Mouse (Mus musculus) layer of hippocampus, adult 18-20 months (tissue): ENCODE results near the gene Ccdc7a. TPM values are rescaled to one million over a fixed set of nuclear protein-coding genes. Genes with fewer than 3 reads are reported as not detected.
"Not testable (repeated sequence)": the region's sequence is repeated elsewhere in the genome, so short reads cannot be mapped to it uniquely, and the experiment has no call there.

Experiments
- DNase-seq, 2 experiments: peaks; one replicate each; pipeline ENCODE4 v3.0.0; 2022; ENCODE audit warnings: low spot score in 2 of 2
- long read RNA-seq: library from polyadenylated mRNA; stranded (forward); transcript quantifications from one replicate; pipeline ENCODE4 v2.0.0, GENCODE M21; 2021
- total RNA-seq, 2 experiments: library from RNA; stranded (reverse); gene quantifications; 2 replicates each; pipeline ENCODE4 v1.2.3; 2021

The Ccdc7a gene
- not detected for total RNA-seq
- long read RNA-seq = 0 reads

GRCm38 (mm10) chr8:129065417-129065816 lies at the start of gene Ccdc7a:
Gene Ccdc7a, minus strand, starts transcription at chr8:129065517.
- not testable (repeated sequence) for DNase-seq

DNA sequence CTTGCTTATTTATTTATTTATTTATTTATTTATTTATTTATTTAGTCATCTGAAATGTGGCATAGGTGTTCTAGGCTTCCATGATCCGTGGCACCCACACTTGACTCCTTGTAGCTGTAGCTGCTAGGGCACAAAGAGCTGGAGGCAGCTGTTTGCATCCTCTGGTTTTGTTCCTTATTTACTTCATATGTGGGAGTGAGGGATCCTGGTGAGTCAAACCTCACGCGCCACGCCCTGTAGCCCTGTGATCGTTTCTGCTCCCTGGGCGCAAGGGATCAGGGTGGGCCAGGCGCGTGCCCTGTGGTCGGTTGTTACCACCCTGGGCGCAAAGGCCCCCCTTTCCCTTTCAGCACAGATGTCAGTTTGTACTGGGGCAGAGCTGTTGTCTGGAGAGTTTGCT lies 1.5 kb upstream of the Ccdc7a start, which contains the start of gene Ccdc7b:
Gene Ccdc7b (plus strand): TSS at position 301 of the 400 bp plus-strand sequence.
- not testable (repeated sequence) for DNase-seq

DNA sequence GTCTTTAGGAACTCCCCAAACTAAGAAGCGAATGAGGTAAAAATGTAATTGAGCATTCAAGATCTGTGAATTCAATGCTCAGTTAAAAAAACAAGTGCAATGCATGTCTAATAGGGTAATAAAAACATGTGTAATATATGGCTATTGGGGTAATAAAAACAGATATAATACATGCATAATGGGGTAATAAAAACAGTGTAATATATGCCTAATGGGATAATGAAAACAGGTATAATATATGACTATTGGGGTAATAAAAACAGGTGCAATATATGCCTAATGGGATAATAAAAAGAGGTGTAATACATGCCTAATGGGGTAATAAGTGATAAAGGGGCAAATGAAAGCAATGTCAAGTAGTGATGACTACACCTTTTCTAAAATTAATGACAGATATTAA lies 73.9 kb downstream of the Ccdc7a start:
- no peak for DNase-seq

DNA sequence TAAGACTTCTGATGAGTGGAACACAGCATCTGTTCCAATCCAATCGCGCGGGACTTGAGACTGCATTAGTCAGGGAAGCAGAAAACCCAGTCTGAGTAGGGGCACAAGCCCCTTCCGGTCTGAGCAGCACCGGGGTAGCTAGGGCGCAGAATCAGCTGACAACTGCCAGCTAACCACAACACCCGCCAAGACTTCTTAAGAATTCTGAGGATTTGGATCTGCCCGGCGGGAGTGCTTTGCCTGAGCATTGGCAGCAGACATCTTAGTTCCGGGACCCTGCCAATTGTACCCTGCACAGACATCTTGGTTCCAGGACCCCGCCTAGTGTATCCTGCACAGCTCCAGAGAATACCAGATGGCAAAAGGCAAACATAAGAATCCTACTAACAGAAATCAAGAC lies 116.4 kb downstream of the Ccdc7a start:
- not testable (repeated sequence) for DNase-seq

DNA sequence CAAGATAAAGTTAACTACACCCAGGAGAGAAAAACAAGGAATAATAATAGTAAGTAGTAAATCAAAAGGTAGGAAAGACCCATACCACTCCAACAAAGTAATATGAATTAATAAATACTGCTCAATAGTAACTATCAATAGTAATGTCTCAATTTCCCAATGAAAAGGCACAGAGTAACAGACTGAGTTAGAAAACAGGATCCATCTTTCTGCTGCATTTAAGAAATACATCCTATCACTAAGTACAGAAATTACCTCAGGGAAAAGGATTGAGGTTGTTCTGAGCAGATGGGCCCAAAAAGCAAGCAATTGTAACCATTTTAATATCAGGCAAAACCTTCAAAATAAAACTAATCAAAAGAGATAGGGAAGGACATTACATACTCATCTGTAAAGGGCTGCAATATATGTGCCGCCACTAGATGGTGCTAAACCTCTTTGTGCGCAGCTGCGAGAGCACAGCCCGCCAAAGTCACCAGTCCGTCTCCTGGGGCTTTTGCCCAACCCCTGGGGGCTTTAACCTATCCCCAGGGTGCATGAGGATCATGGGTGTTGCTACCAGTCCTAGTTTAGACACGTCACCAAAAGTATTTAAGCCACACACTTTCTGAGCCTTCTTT lies 124.2 kb downstream of the Ccdc7a start:
- peak; percentile 10 to 76 for DNase-seq

DNA sequence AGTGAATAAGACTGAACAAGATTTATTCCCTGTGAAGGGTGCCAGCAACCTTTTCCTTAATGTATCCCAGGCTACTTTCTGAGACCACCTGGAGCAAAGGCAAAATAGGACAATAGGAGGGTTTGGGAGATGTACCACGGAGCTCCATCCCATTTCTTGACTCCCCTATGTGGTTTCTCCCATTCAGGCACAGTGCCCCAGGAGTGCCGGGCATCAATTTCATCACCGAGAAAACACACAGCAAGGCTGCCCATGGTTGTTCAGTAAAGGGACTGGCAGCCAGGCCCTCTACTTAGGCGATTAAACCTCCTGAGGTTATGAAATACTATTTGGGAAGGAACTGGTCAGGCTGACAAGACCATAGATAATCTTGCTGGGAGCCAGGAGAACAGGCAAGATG lies 131.9 kb downstream of the Ccdc7a start:
- no peak for DNase-seq

- DNase-seq = no peak
Observed at GRCm38 (mm10) chr8:128882719-128883118, 182.6 kb downstream of the Ccdc7a start.

- DNase-seq = no peak
Observed at GRCm38 (mm10) chr8:128843749-128844148, 221.6 kb downstream of the Ccdc7a start.

DNA sequence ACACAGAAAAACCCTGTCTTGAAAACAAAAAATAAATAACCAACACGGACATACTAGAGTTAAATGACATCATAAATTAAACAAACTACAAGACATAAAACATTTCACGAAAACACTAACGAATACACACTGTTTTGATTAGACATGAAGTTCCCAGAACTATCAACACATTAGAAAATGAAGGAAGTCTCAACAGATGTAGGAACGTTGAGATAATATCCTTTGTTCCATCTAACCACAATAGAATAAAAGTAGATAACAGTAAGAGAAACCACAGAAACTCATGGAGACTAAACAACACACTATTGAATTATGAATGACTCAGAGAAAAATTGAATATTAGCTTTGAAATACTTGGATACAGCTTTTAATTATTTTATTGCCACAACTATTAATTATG lies 252.8 kb downstream of the Ccdc7a start:
- no peak for DNase-seq

- DNase-seq = no peak
Observed at GRCm38 (mm10) chr8:128798594-128798993, 266.7 kb downstream of the Ccdc7a start, which contains the start of gene Gm3952. Gene Gm3952, minus strand, starts transcription at chr8:128798694.

DNA sequence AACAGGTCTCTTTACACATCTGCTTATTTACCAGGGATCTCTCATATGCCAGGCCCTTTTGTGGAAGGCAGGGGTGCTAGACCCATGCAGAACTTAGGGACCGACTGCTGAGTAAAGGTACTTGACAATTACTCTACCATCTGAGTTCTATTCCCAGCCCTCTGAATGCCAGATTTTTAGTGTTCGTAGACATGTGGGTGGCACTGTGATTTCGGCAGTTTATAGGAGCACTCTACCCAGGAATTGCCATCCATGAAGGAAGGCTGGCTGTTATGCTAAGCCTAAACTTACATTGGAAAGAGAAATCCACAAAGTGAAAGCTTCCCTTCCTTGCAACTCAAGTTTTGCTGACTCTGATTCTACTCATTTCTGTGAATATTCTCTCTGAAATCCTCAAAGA lies 329.6 kb downstream of the Ccdc7a start:
- peak in 1 of 2 experiments; percentile 29 for DNase-seq

DNA sequence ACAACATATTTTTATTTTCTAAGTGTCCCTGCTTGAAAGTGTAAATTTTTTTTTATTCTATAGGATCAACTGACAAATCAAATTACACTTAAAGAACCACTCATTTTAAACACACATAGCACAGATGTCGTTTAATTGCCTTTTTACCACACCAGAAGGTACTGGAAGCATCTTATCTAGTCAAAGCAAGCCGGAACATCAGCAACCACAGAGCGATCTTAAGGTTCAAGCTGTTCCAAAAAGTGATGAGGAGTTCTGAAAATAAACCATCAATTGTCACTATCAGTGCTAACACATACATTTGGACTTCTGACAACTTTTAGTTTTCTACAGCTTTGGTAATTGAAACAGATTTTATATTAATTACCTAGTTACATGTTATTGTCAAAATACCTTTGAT lies 331.2 kb downstream of the Ccdc7a start:
- peak in 1 of 2 experiments; percentile 37 for DNase-seq

DNA sequence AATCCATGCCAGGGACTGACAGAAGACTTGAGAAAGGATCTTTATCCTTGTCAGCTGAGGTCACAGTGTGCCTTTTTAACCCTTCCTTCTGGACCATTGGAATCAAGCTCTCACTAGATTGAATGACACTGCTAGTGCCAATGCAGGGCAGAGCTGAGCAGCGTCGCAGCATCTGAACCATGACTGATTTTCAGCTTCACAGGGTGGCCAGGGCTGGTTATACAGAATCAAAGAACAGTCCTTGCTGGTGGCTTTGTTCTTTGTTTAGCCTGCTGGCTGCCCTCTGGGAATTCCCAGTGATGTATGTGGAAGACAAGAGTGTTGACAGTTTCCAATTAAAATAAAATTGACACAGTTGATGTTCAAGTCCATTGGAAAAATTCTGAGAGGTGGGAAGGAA lies 333.1 kb downstream of the Ccdc7a start:
- DNase-seq = no peak

DNA sequence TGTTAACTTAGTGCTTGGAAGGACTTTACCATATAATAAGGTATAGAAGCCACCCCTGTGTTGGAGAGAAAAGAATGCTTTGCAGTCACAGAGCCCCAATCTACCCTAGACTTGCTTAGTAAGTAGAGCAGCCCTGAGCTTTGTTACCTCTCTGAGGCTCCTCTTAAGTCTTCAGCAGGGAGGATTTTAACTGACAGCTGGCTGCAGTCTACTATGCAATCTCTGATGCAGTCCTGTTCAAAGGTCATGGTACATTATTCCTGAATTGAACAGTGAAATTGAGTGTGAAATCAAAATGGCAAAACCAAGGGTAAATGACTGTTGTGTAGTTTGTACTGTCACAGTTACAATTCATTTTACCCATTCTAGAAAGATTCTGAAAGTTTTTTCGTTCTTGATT lies 338.1 kb downstream of the Ccdc7a start:
- no peak for DNase-seq

DNA sequence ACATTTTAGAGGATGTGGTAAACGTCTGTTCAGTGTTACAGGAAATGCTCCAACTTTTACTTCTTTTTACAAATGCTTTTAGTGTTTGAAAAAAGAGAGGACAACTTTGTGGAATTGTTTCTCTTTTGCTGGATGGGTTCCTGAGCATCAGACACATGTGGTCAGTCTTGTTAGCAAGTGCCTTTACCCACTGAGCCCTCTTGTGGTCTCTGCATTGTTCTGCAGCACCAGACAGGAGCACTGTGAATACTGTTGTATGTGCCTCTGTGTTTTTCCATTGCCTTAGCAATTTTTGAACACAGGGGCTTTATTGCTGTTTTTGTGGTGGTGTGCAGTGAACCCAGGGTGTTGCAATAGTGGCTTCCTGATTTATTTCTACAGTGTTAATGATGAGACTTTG lies 340.5 kb downstream of the Ccdc7a start:
- peak in 1 of 2 experiments; percentile 46 for DNase-seq

GRCm38 (mm10) chr8:128716184-128716583 lies 349.1 kb downstream of the Ccdc7a start:
- DNase-seq = peak; percentile 19 to 75

- peak; percentile 14 to 76 for DNase-seq
Observed at GRCm38 (mm10) chr8:128709261-128709660, 356.1 kb downstream of the Ccdc7a start.

DNA sequence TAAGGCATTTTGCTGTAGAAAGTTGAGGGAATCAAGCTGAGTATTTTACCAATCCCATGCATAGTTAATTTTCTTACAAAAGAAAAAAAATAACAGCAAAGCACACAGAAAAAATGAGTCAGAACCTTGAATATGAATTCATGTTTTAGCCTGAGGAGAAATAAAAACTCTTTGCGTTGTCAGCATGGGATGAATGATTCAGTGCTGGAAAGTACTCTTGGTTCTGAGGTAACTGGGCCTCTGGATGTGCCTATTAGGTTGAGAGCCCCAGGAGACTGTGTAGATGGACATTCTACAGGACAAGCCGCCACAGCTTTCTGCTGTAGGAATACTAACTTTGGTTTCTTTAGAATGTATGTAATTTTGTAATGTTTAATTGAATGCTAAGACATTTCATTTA lies 360.5 kb downstream of the Ccdc7a start:
- DNase-seq = no peak

DNA sequence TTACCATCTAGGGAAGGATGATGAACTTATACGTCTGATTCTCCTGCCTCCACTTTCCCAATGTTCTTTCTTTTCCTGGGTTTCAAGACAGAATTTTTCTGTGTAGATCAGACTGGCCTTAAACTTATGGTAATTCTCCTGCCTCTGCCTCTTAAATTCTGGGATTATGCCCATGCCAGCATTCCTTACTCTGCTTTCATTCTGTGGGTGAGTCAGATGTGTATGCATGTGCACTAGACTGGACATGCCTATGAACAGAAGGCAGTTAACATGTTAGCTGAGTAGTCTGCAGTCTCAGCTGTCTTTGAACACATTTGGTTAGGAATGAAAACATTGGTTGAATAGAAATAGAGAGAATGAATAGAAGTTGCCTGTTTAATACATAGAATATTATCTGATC lies 360.9 kb downstream of the Ccdc7a start:
- no peak for DNase-seq

- DNase-seq = no peak
Observed at GRCm38 (mm10) chr8:128697945-128698344, 367.4 kb downstream of the Ccdc7a start.

GRCm38 (mm10) chr8:128696701-128697397 lies 368.5 kb downstream of the Ccdc7a start:
- DNase-seq = no peak

DNA sequence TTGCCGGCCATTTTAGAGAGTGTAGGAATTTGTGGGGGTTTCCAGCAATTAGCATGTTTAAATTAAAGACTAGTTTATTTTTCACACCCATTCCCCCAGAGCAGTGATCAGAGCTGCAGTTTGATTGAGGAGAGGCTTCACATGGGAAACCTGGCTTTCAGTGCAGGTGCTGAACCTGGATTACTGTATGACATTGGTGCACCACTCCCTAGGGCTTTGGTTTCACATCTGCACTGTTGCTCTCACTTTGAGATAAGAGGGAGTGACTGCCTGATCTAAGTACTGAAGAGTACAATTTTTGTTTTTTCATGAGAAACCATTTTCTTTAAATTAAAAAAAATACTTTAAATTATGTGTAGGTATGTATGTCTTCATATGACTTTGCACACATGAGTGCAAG lies 375.3 kb downstream of the Ccdc7a start:
- DNase-seq = no peak

DNA sequence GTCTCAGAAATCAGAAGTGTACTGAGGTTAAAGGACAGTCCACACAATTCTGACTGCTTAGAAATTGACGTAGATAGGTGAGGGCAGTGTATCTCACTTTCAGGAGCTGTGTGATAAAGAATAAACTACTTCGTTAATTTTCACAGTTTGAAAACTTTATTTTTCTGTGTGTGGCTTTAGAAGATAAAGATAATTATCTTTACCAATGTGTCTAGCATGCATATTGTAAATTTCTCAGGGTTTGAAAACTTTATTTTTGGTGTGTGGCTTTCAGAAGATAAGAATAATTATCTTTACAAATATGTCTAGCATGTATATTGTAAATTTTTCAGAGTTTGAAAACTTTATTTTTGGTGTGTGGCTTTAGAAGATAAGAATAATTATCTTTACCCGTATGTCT lies 376.6 kb downstream of the Ccdc7a start:
- DNase-seq = no peak
